In genomic region chr11:120577211-120578023, GRCm38 (mm10) we compare ENCODE assay signal across 9 mouse cellular contexts. TPM values are rescaled to one million over a fixed set of nuclear protein-coding genes. Genes with fewer than 3 reads are reported as not detected.
DNase-seq lines count a peak whose midpoint lies in the region; ATAC-seq and TF ChIP-seq lines count a peak whose summit lies in the region.
"Had no signal": no experiment of that assay in that cellular context is flagged by ENCODE, and none has a peak within 500 bp of the region (broad histone marks: within the 10 kb centered on the region; RNA-seq: fewer than 3 reads in every experiment).

No protein-coding gene starts in this region.

- H3K9me3 ChIP-seq in heart, postnatal 0 days (replicated peaks; ENCODE audit: control insufficient read depth, low read length), result no peaks in the 10 kb centered on the region
- H3K9me3 ChIP-seq in heart, embryonic 11.5 days (replicated peaks; ENCODE audit: control insufficient read depth, low read length), result no peaks in the 10 kb centered on the region
- no peaks in the 10 kb centered on the region for H3K9me3 ChIP-seq in kidney, embryonic 15.5 days (replicated peaks)
- H3K9me3 ChIP-seq: hindbrain, embryonic 15.5 days had no signal

- TF ChIP-seq EP300 in heart, postnatal 0 days (IDR thresholded peaks at IDR 0.05; ENCODE audit: low read depth), result no peak

- H3K4me1 ChIP-seq in heart, postnatal 0 days (ENCODE audit: control insufficient read depth, insufficient read depth), result peaks cover 35% of the 10 kb centered on the region
- peaks cover 33% of the 10 kb centered on the region for H3K4me1 ChIP-seq in heart, embryonic 11.5 days (ENCODE audit: control insufficient read depth, insufficient read depth, low read length)
- peaks cover 53% of the 10 kb centered on the region for H3K4me1 ChIP-seq in kidney, embryonic 15.5 days

- TF ChIP-seq CTCF in heart, postnatal 0 days (IDR thresholded peaks at IDR 0.05; ENCODE audit: low read depth), result peak; percentile 56

- no peaks in the 10 kb centered on the region for H3K27me3 ChIP-seq in heart, postnatal 0 days (ENCODE audit: control insufficient read depth, insufficient read depth, low read length)
- H3K27me3 ChIP-seq in heart, embryonic 11.5 days (ENCODE audit: control insufficient read depth, insufficient read depth, low read length), result no peaks in the 10 kb centered on the region
- H3K27me3 ChIP-seq in kidney, embryonic 15.5 days, result no peaks in the 10 kb centered on the region
- no peaks in the 10 kb centered on the region for H3K27me3 ChIP-seq in splenic B cell, adult 2 months (ENCODE audit: control insufficient read depth, insufficient read depth, low read length, poor library complexity, severe bottlenecking)
- H3K27me3 ChIP-seq: hindbrain, embryonic 15.5 days had no signal

- no peak overlapping the region for H3K27ac ChIP-seq in heart, postnatal 0 days (ENCODE audit: low read depth)
- no peak overlapping the region for H3K27ac ChIP-seq in heart, embryonic 11.5 days (ENCODE audit: low read depth, low read length)
- peak overlapping the region; percentile 94 for H3K27ac ChIP-seq in kidney, embryonic 15.5 days

- ATAC-seq in heart, postnatal 0 days (ENCODE audit: insufficient read depth, low read depth), result no peak
- no peak for ATAC-seq in heart, embryonic 11.5 days (replicated peaks; ENCODE audit: insufficient number of reproducible peaks, low FRiP score, low TSS enrichment)
- no peak for ATAC-seq in kidney, embryonic 15.5 days (replicated peaks; ENCODE audit: low FRiP score)

- no peak overlapping the region for H3K9ac ChIP-seq in heart, postnatal 0 days (replicated peaks; ENCODE audit: low read depth, low read length)
- H3K9ac ChIP-seq in heart, embryonic 11.5 days (ENCODE audit: low read depth, low read length), result no peak overlapping the region
- H3K9ac ChIP-seq in kidney, embryonic 15.5 days, result no peak overlapping the region
- H3K9ac ChIP-seq: hindbrain, embryonic 15.5 days had no signal

- H3K4me2 ChIP-seq in heart, postnatal 0 days (ENCODE audit: low read depth, low read length), result no peak overlapping the region
- H3K4me2 ChIP-seq in heart, embryonic 11.5 days, result no peak overlapping the region
- no peak overlapping the region for H3K4me2 ChIP-seq in kidney, embryonic 15.5 days
- H3K4me2 ChIP-seq: hindbrain, embryonic 15.5 days had no signal

- WGBS in heart, postnatal 0 days, result 83% methylated on average over 7 of the region's 7 CpGs
- WGBS in heart, embryonic 11.5 days (ENCODE audit: insufficient replicate concordance), result 84% methylated on average over 7 of the region's 7 CpGs
- 78% methylated on average over 7 of the region's 7 CpGs for WGBS in kidney, embryonic 15.5 days

- H3K36me3 ChIP-seq in heart, postnatal 0 days (replicated peaks; ENCODE audit: control insufficient read depth, insufficient read depth, low read length), result peaks cover 27% of the 10 kb centered on the region
- peaks cover 23% of the 10 kb centered on the region for H3K36me3 ChIP-seq in heart, embryonic 11.5 days (ENCODE audit: control insufficient read depth, insufficient read depth, low read length)
- H3K36me3 ChIP-seq in kidney, embryonic 15.5 days, result peaks cover 28% of the 10 kb centered on the region
- H3K36me3 ChIP-seq in splenic B cell, adult 2 months (ENCODE audit: control insufficient read depth, insufficient read depth, low read length, poor library complexity, severe bottlenecking), result peaks cover 19% of the 10 kb centered on the region

- no peak for DNase-seq in heart, postnatal 0 days (ENCODE audit: low spot score)
- DNase-seq in B cell, adult 2 months, result peak; percentile 48 to 51
- peak; percentile 57 for DNase-seq in brain, adult 2 months (ENCODE audit: low read depth, low spot score)
- peak; percentile 71 for DNase-seq in splenic B cell, adult 2 months (ENCODE audit: low read depth, low spot score)
- no peak for DNase-seq in urinary bladder, postnatal 14 days (ENCODE audit: low spot score)
- DNase-seq in lung, postnatal 36 days, result no peak

- no peak overlapping the region for H3K4me3 ChIP-seq in heart, postnatal 0 days (ENCODE audit: low read depth, low read length)
- H3K4me3 ChIP-seq in heart, embryonic 11.5 days (ENCODE audit: low read depth, low read length), result no peak overlapping the region
- no peak overlapping the region for H3K4me3 ChIP-seq in kidney, embryonic 15.5 days (replicated peaks)
- H3K4me3 ChIP-seq: hindbrain, embryonic 15.5 days had no signal

RNA-seq across cellular contexts. Expression of gene Arhgdia, which starts 4.0 kb away (rescaled TPM):
- 204 and 231 TPM in 2 replicates for total RNA-seq in heart, postnatal 0 days (2014; rRNA removed; ENCODE audit: low replicate concordance)
- polyA plus RNA-seq in heart, postnatal 0 days (2015; fragmentation: Nextera tagmentation; extraction: Ambion mirVana), result 239 and 245 TPM in 2 replicates
- polyA plus RNA-seq in heart, embryonic 11.5 days (2014; fragmentation: Nextera tagmentation; extraction: Ambion mirVana), result 468 and 477 TPM in 2 replicates
- 588 and 644 TPM in 2 replicates for polyA plus RNA-seq in kidney, embryonic 15.5 days (2015; fragmentation: Nextera tagmentation; extraction: Ambion mirVana)

RNA-seq across cellular contexts. Expression of gene P4hb, which starts 4.4 kb away (rescaled TPM):
- 232 and 241 TPM in 2 replicates for total RNA-seq in heart, postnatal 0 days (2014; rRNA removed; ENCODE audit: low replicate concordance)
- 261 and 268 TPM in 2 replicates for polyA plus RNA-seq in heart, postnatal 0 days (2015; fragmentation: Nextera tagmentation; extraction: Ambion mirVana)
- 506 and 569 TPM in 2 replicates for polyA plus RNA-seq in heart, embryonic 11.5 days (2014; fragmentation: Nextera tagmentation; extraction: Ambion mirVana)
- 718 and 736 TPM in 2 replicates for polyA plus RNA-seq in kidney, embryonic 15.5 days (2015; fragmentation: Nextera tagmentation; extraction: Ambion mirVana)

RNA-seq across cellular contexts. Expression of gene Alyref, which starts 20.7 kb away (rescaled TPM):
- 104 and 132 TPM in 2 replicates for total RNA-seq in heart, postnatal 0 days (2014; rRNA removed; ENCODE audit: low replicate concordance)
- 147 and 155 TPM in 2 replicates for polyA plus RNA-seq in heart, postnatal 0 days (2015; fragmentation: Nextera tagmentation; extraction: Ambion mirVana)
- polyA plus RNA-seq in heart, embryonic 11.5 days (2014; fragmentation: Nextera tagmentation; extraction: Ambion mirVana), result 333 and 334 TPM in 2 replicates
- 494 TPM in 2 replicates for polyA plus RNA-seq in kidney, embryonic 15.5 days (2015; fragmentation: Nextera tagmentation; extraction: Ambion mirVana)

RNA-seq across cellular contexts. Expression of gene Anapc11, which starts 20.8 kb away (rescaled TPM):
- 41.1 and 43.4 TPM in 2 replicates for total RNA-seq in heart, postnatal 0 days (2014; rRNA removed; ENCODE audit: low replicate concordance)
- 163 and 185 TPM in 2 replicates for polyA plus RNA-seq in heart, postnatal 0 days (2015; fragmentation: Nextera tagmentation; extraction: Ambion mirVana)
- 200 and 201 TPM in 2 replicates for polyA plus RNA-seq in heart, embryonic 11.5 days (2014; fragmentation: Nextera tagmentation; extraction: Ambion mirVana)
- polyA plus RNA-seq in kidney, embryonic 15.5 days (2015; fragmentation: Nextera tagmentation; extraction: Ambion mirVana), result 193 and 206 TPM in 2 replicates

RNA-seq across cellular contexts. Expression of gene Ppp1r27, which starts 26.5 kb away (rescaled TPM):
- total RNA-seq in heart, postnatal 0 days (2014; rRNA removed; ENCODE audit: low replicate concordance), result not detected in 2 replicates
- 0.20 TPM in 1 of 2 replicates, not detected in the other for polyA plus RNA-seq in heart, postnatal 0 days (2015; fragmentation: Nextera tagmentation; extraction: Ambion mirVana)
- polyA plus RNA-seq in heart, embryonic 11.5 days (2014; fragmentation: Nextera tagmentation; extraction: Ambion mirVana), result not detected in 2 replicates
- 0.49 and 1.4 TPM in 2 replicates for polyA plus RNA-seq in kidney, embryonic 15.5 days (2015; fragmentation: Nextera tagmentation; extraction: Ambion mirVana)
- polyA plus RNA-seq: hindbrain, embryonic 15.5 days had no signal

Comparison
In these comparisons a context has a peak if more than half of its experiments do, and no peak if none do; other contexts are left out.
1. DNase-seq: peak in B cell, adult 2 months (2 of 2), brain, adult 2 months (single experiment) and splenic B cell, adult 2 months (single experiment); none in heart, postnatal 0 days (single experiment), urinary bladder, postnatal 14 days (single experiment) and lung, postnatal 36 days (single experiment).